Mouse (Mus musculus) embryonic fibroblast, embryonic 13.5 days (primary cell): ENCODE results near the gene Col9a2.

Experiments
- CTCF ChIP-seq: IDR thresholded peaks from 2 replicates; pipeline ENCODE4 v1.5.1; 2011; ENCODE audit warnings: mild to moderate bottlenecking, control low read depth, low read length, moderate library complexity, borderline replicate concordance; ENCODE audit not compliant: insufficient read depth
- POLR2A ChIP-seq: IDR thresholded peaks from 2 replicates; pipeline ENCODE4 v1.6.1; 2011; ENCODE audit warnings: low read depth, mild to moderate bottlenecking, control low read depth, low read length, moderate library complexity

DNA sequence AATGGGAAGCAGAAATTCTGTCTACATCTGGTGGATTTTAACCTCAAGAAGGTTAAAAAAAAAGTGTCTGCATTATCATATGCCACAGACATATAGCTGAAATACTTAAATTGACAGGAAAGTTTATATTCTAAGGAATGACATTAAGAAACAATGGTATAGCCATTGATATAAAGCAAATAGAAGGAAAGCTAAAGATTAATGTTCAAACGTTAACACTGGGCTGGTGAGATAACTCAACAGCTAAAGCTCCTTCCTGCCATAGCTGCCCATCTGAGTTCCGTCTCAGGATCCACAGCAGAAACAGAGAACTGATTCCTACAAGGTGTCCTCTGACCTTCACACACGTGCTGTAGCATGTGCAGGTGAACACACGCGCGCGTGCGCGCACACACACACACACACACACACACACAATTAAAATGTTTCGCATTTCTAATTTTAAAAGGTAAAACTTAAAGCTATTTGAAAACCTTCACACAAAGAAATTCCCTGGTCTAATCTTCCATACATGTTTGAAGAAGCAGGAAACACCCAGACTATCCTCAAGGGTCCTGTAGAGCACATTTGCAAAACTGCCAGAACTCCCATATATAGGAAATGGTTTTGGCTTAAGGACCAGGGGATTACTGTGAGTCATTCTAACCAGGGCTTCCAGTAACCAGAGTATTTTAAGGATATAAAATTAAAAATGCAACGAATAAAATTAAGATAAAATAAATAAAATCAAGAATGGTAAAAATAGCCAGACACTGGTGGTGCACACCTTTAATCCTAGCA lies 28.2 kb upstream of the Col9a2 start:
- TF ChIP-seq CTCF (no peak), POLR2A (no peak)
